Mouse (Mus musculus) adrenal gland, adult 2 months (tissue): Measurements from ENCODE around the gene Nkx3-2. TPM values are rescaled to one million over a fixed set of nuclear protein-coding genes. Genes with fewer than 3 reads are reported as not detected.

Experiments used
- polyA plus RNA-seq: library from polyadenylated mRNA; depleted of rRNA; stranded (reverse); fragments of >200 nt; gene quantifications from 2 replicates; pipeline ENCODE4 v1.2.3, GENCODE M21; 2012; rRNA removed
- total RNA-seq, 2 experiments: library from RNA; stranded (reverse); gene quantifications; 2 replicates each; pipeline ENCODE4 v1.2.3; 2021

Nkx3-2 gene
- total and polyA plus RNA-seq, 3 experiments: not detected

Other genes with a start within 250 kb of the Nkx3-2 start
- 10 to 100 TPM; 39.9 to 73.5 TPM for gene Rab28, start 56.3 kb downstream of the Nkx3-2 start, total RNA-seq
- gene Rab28, start 56.3 kb downstream of the Nkx3-2 start, polyA plus RNA-seq: 78.7 and 102 TPM in 2 replicates
- 10 to 100 TPM; 23.5 to 34.7 TPM for gene Bod1l, start 79.8 kb upstream of the Nkx3-2 start, total RNA-seq
- gene Bod1l, start 79.8 kb upstream of the Nkx3-2 start, polyA plus RNA-seq: 4.5 and 11.9 TPM in 2 replicates